Comparison of ENCODE assay signal across 15 mouse cellular contexts in the genomic region with DNA sequence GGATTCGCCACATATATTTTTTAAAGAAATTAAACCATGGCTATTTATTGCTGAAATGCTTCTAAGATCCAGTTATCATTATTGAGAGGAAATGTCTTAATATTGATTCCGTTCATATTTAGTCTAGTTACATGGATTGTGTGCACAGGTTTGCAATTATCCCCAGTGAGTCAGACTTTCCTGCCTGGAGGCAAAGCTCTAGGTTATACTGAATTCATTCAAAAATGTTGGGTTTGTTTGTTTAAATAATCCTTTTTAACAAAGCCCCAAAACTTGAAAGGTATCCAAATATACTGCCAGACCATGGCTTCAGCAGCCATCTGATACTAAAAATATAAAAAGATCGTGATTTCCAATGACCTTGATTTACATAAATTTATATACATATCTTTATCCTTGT.
"Had no signal": no experiment of that assay in that cellular context is flagged by ENCODE, and none has a peak within 500 bp of the region (broad histone marks: within the 10 kb centered on the region; RNA-seq: fewer than 3 reads in every experiment).

No protein-coding gene starts in this region.

- H3K9ac ChIP-seq: neural tube, embryonic 15.5 days; stomach, embryonic 15.5 days had no signal

- H3K4me3 ChIP-seq: neural tube, embryonic 15.5 days; stomach, embryonic 15.5 days had no signal

- H3K9me3 ChIP-seq: neural tube, embryonic 15.5 days; stomach, embryonic 15.5 days had no signal

- H3K27me3 ChIP-seq: neural tube, embryonic 15.5 days; stomach, embryonic 15.5 days had no signal

- DNase-seq: retina, postnatal 1 day; right cerebral cortex, adult 18-20 months; right cerebral cortex, postnatal 14 days; right cerebral cortex, postnatal 25 days; right cerebral cortex, postnatal 4 days; spleen, adult 18-20 months; thymus, adult 18-20 months; thymus, adult 2 months; thymus, postnatal 14 days; thymus, postnatal 25 days; thymus, postnatal 36 days; thymus, postnatal 4 days had no signal

- H3K27ac ChIP-seq: neural tube, embryonic 15.5 days; stomach, embryonic 15.5 days; stomach, postnatal 0 days had no signal

- H3K4me2 ChIP-seq: neural tube, embryonic 15.5 days; stomach, embryonic 15.5 days had no signal

- H3K36me3 ChIP-seq: neural tube, embryonic 15.5 days; stomach, embryonic 15.5 days had no signal

- H3K4me1 ChIP-seq: neural tube, embryonic 15.5 days; stomach, embryonic 15.5 days had no signal
